Mouse (Mus musculus) myocyte (in vitro differentiated cells): ENCODE results near the gene Heatr6. TPM values are rescaled to one million over a fixed set of nuclear protein-coding genes. Genes with fewer than 3 reads are reported as not detected.

Source experiments
- H3K27me3 ChIP-seq: one replicate; pipeline ENCODE4 v1.6.1; 2011; ENCODE audit not compliant: control insufficient read depth, insufficient read depth, insufficient read length
- H3K36me3 ChIP-seq: one replicate; pipeline ENCODE4 v1.6.1; 2011; ENCODE audit not compliant: control insufficient read depth, insufficient read depth
- H3K4me2 ChIP-seq: one replicate; pipeline ENCODE4 v1.6.1; 2011; ENCODE audit warnings: low read depth, control low read depth
- H3K4me3 ChIP-seq: one replicate; pipeline ENCODE4 v1.5.1; 2011; ENCODE audit warnings: mild to moderate bottlenecking, control low read depth, moderate library complexity
- H3K79me2 ChIP-seq: one replicate; pipeline ENCODE4 v1.6.1; 2011; ENCODE audit not compliant: control insufficient read depth, insufficient read depth
- H3ac ChIP-seq: one replicate; pipeline ENCODE4 v1.6.1; 2011; ENCODE audit not compliant: control insufficient read depth, insufficient read length
- CEBPB ChIP-seq: IDR thresholded peaks from 2 replicates; pipeline ENCODE4 v1.6.1; 2011; ENCODE audit warnings: mild to moderate bottlenecking, moderate library complexity; ENCODE audit not compliant: poor library complexity, insufficient read depth, severe bottlenecking
- E2F4 ChIP-seq: IDR thresholded peaks from one replicate; pipeline ENCODE4 v1.6.1; 2011; ENCODE audit warnings: mild to moderate bottlenecking, control low read depth, moderate library complexity; ENCODE audit not compliant: insufficient read depth
- MAX ChIP-seq: IDR thresholded peaks from one replicate; pipeline ENCODE4 v1.6.1; 2011; ENCODE audit warnings: low read depth, mild to moderate bottlenecking, control low read depth
- MYOD1 ChIP-seq, 3 experiments: IDR thresholded peaks; one replicate each; pipeline ENCODE4 v1.6.1; 2011; ENCODE audit warnings: control low read depth in 2 of 3, low read depth in 2 of 3, mild to moderate bottlenecking in 2 of 3, moderate library complexity in 1 of 3; ENCODE audit not compliant: insufficient read length in 2 of 3, control insufficient read depth in 1 of 3
- MYOG ChIP-seq, 3 experiments: IDR thresholded peaks; one replicate each; pipeline ENCODE4 v1.6.1; 2011; ENCODE audit warnings: control low read depth in 2 of 3, low read depth in 2 of 3, mild to moderate bottlenecking in 2 of 3; ENCODE audit not compliant: insufficient read length in 2 of 3, control insufficient read depth in 1 of 3, insufficient read depth in 1 of 3
- POLR2A ChIP-seq: IDR thresholded peaks from one replicate; pipeline ENCODE4 v1.6.1; 2011; ENCODE audit warnings: low read depth, mild to moderate bottlenecking, control low read depth, moderate library complexity; ENCODE audit not compliant: insufficient read length
- POLR2AphosphoS2 ChIP-seq: IDR thresholded peaks from one replicate; pipeline ENCODE4 v1.6.1; 2011; ENCODE audit warnings: low read depth, control low read depth; ENCODE audit not compliant: insufficient read length
- REST ChIP-seq: IDR thresholded peaks from one replicate; pipeline ENCODE4 v1.6.1; 2011; ENCODE audit warnings: mild to moderate bottlenecking, control low read depth, moderate library complexity; ENCODE audit not compliant: insufficient read depth, insufficient read length
- SRF ChIP-seq: IDR thresholded peaks from one replicate; pipeline ENCODE4 v1.6.1; 2011; ENCODE audit warnings: low read depth; ENCODE audit not compliant: control insufficient read depth, insufficient read length
- TCF12 ChIP-seq: IDR thresholded peaks from one replicate; pipeline ENCODE4 v1.6.1; 2011; ENCODE audit warnings: mild to moderate bottlenecking, control low read depth; ENCODE audit not compliant: poor library complexity, insufficient read depth, severe bottlenecking
- TCF3 ChIP-seq: IDR thresholded peaks from one replicate; pipeline ENCODE4 v1.6.1; 2011; ENCODE audit warnings: low read depth, control low read depth; ENCODE audit not compliant: insufficient read length
- USF1 ChIP-seq: IDR thresholded peaks from one replicate; pipeline ENCODE4 v1.6.1; 2011; ENCODE audit warnings: low read depth, mild to moderate bottlenecking, control low read depth, moderate library complexity
- polyA plus RNA-seq: library from polyadenylated mRNA; unstranded; fragments of >200 nt; fragmentation: generic; extraction: Trizol; gene quantifications from one replicate; pipeline ENCODE4 v1.2.1, GENCODE M21; 2012; ENCODE audit warnings: missing spikeins

The Heatr6 gene
- polyA plus RNA-seq, 1 experiment: 8.7 TPM

GRCm38 (mm10) chr11:83712671-83713070 lies 40.8 kb upstream of the Heatr6 start:
- Histone ChIP-seq H3K79me2 (no peaks in the 10 kb centered on the region), H3K4me3 (no peak overlapping the region), H3ac (no peak overlapping the region), H3K27me3 (peaks cover 11% of the 10 kb centered on the region), H3K4me2 (no peak overlapping the region), H3K36me3 (no peaks in the 10 kb centered on the region)
- TF ChIP-seq REST (no peak), MYOG (IDR thresholded peaks at IDR 0.05; ENCODE audit: control insufficient read depth in 1 of 3, insufficient read depth in 1 of 3, insufficient read length in 2 of 3, low read depth in 2 of 3) (no peak), MAX (no peak), E2F4 (no peak), TCF12 (no peak), MYOD1 (IDR thresholded peaks at IDR 0.05; ENCODE audit: control insufficient read depth in 1 of 3, insufficient read length in 2 of 3, low read depth in 2 of 3) (no peak), CEBPB (no peak), SRF (no peak), POLR2A (no peak), TCF3 (no peak), POLR2AphosphoS2 (no peak), USF1 (no peak)

GRCm38 (mm10) chr11:83713925-83714324 lies 39.6 kb upstream of the Heatr6 start:
- Histone ChIP-seq H3K4me3 (no peak overlapping the region), H3K36me3 (no peaks in the 10 kb centered on the region), H3K79me2 (no peaks in the 10 kb centered on the region), H3K4me2 (no peak overlapping the region), H3ac (no peak overlapping the region), H3K27me3 (peaks cover 11% of the 10 kb centered on the region)
- TF ChIP-seq POLR2A (no peak), E2F4 (no peak), TCF12 (no peak), MYOD1 (IDR thresholded peaks at IDR 0.05; ENCODE audit: control insufficient read depth in 1 of 3, insufficient read length in 2 of 3, low read depth in 2 of 3) (no peak), USF1 (no peak), SRF (no peak), TCF3 (no peak), MYOG (IDR thresholded peaks at IDR 0.05; ENCODE audit: control insufficient read depth in 1 of 3, insufficient read depth in 1 of 3, insufficient read length in 2 of 3, low read depth in 2 of 3) (no peak), MAX (no peak), CEBPB (no peak), REST (no peak), POLR2AphosphoS2 (no peak)

- H3ac ChIP-seq: no peak overlapping the region
- H3K4me3 ChIP-seq: no peak overlapping the region
- H3K4me2 ChIP-seq: no peak overlapping the region
- H3K79me2 ChIP-seq: no peaks in the 10 kb centered on the region
- no peaks in the 10 kb centered on the region for H3K27me3 ChIP-seq
- peak; percentile 20 for TF ChIP-seq USF1
- no peak for TF ChIP-seq REST
- TF ChIP-seq CEBPB: peak; percentile 61; the same call in 1 of the 2 replicates
- TF ChIP-seq POLR2A: no peak
- no peaks in the 10 kb centered on the region for H3K36me3 ChIP-seq
Measured at GRCm38 (mm10) chr11:83717042-83717665, 36.3 kb upstream of the Heatr6 start.

GRCm38 (mm10) chr11:83720766-83721165 lies 32.7 kb upstream of the Heatr6 start:
- TF ChIP-seq MYOD1 (IDR thresholded peaks at IDR 0.05; ENCODE audit: control insufficient read depth in 1 of 3, insufficient read length in 2 of 3, low read depth in 2 of 3): no peak
- no peak for TF ChIP-seq REST
- no peak for TF ChIP-seq CEBPB

GRCm38 (mm10) chr11:83728757-83729432 lies 24.6 kb upstream of the Heatr6 start:
- no peak for TF ChIP-seq CEBPB
- TF ChIP-seq MAX: no peak
- TF ChIP-seq TCF3: no peak
- no peak for TF ChIP-seq TCF12
- TF ChIP-seq E2F4: no peak
- no peak for TF ChIP-seq SRF
- TF ChIP-seq POLR2A: no peak
- TF ChIP-seq MYOG (IDR thresholded peaks at IDR 0.05; ENCODE audit: control insufficient read depth in 1 of 3, insufficient read depth in 1 of 3, insufficient read length in 2 of 3, low read depth in 2 of 3): no peak
- no peak for TF ChIP-seq USF1
- Histone ChIP-seq H3K27me3 (no peaks in the 10 kb centered on the region), H3K36me3 (no peaks in the 10 kb centered on the region), H3ac (no peak overlapping the region), H3K4me3 (no peak overlapping the region), H3K4me2 (peak overlapping the region; percentile 56), H3K79me2 (no peaks in the 10 kb centered on the region)

More at GRCm38 (mm10) chr11:83720766-83721165, 32.7 kb upstream of the Heatr6 start:
- no peak overlapping the region for H3K4me3 ChIP-seq
- no peaks in the 10 kb centered on the region for H3K27me3 ChIP-seq
- H3K79me2 ChIP-seq: no peaks in the 10 kb centered on the region
- H3K36me3 ChIP-seq: no peaks in the 10 kb centered on the region
- no peak overlapping the region for H3K4me2 ChIP-seq
- no peak overlapping the region for H3ac ChIP-seq
